Mouse (Mus musculus): ENCODE data around the gene Olfr1348. TPM values are rescaled to one million over a fixed set of nuclear protein-coding genes. Genes with fewer than 3 reads are reported as not detected.
"Not testable (repeated sequence)": the region's sequence is repeated elsewhere in the genome, so short reads cannot be mapped to it uniquely, and the experiment has no call there.

Olfr1348 gene
- not detected in 2 replicates for polyA plus RNA-seq (2014; fragmentation: Nextera tagmentation; extraction: Ambion mirVana)

GRCm38 (mm10) chr7:6508648-6509047, at the start of gene Olfr1348:
Gene Olfr1348, minus strand, starts transcription at chr7:6508748.
- 83% methylated on average over 1 of the region's 1 CpGs for WGBS

GRCm38 (mm10) chr7:6526141-6526540, 17.6 kb upstream of the Olfr1348 start:
- Histone ChIP-seq H3K4me3 (ENCODE audit: low read length) (no peak overlapping the region), H3K27me3 (ENCODE audit: control insufficient read depth, insufficient read depth, low read length) (no peaks in the 10 kb centered on the region), H3K27ac (ENCODE audit: low read depth, low read length) (no peak overlapping the region), H3K9me3 (ENCODE audit: control insufficient read depth, low read length) (peaks cover 5% of the 10 kb centered on the region), H3K9ac (ENCODE audit: low read depth, low read length) (no peak overlapping the region), H3K4me2 (replicated peaks; ENCODE audit: low read depth, low read length) (no peak overlapping the region), H3K36me3 (ENCODE audit: control insufficient read depth, insufficient read depth, low read length) (no peaks in the 10 kb centered on the region), H3K4me1 (ENCODE audit: control insufficient read depth, insufficient read depth, low read length) (no peaks in the 10 kb centered on the region)
- ATAC-seq (ENCODE audit: low FRiP score, low TSS enrichment): no peak
- 69% methylated on average over 5 of the region's 5 CpGs for WGBS

More at GRCm38 (mm10) chr7:6508648-6509047, at the start of gene Olfr1348:
- H3K36me3 ChIP-seq (ENCODE audit: control insufficient read depth, insufficient read depth, low read length): no peaks in the 10 kb centered on the region
- no peaks in the 10 kb centered on the region for H3K4me1 ChIP-seq (ENCODE audit: control insufficient read depth, insufficient read depth, low read length)
- no peak for ATAC-seq (ENCODE audit: low FRiP score, low TSS enrichment)
- H3K4me2 ChIP-seq (replicated peaks; ENCODE audit: low read depth, low read length): no peak within 1 kb of the TSS
- H3K4me3 ChIP-seq (ENCODE audit: low read length): no peak within 1 kb of the TSS
- no peak within 1 kb of the TSS for H3K9ac ChIP-seq (ENCODE audit: low read depth, low read length)
- H3K9me3 ChIP-seq (ENCODE audit: control insufficient read depth, low read length): no peaks in the 10 kb centered on the region
- no peak within 1 kb of the TSS for H3K27ac ChIP-seq (ENCODE audit: low read depth, low read length)
- H3K27me3 ChIP-seq (ENCODE audit: control insufficient read depth, insufficient read depth, low read length): no peaks in the 10 kb centered on the region

DNA sequence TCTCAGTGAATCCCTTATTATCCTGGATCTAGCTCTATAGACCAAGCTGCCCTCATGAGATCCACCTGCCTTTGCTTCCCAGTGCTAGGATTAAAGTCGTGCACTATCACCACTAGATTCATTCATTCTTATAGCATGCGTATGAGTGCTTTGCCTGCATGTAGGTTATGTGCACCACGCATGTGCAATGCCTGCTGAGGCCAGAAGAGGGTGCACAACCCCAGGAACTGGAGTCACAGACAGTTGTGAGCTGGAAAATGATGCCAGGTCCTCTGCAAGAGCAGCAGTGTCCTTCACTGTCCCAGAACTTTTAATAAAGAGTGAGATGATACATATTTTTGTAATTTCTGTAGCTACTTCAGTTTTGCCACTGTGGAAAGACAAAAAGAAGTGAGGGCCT, 16.5 kb upstream of the Olfr1348 start:
- Histone ChIP-seq H3K4me2 (replicated peaks; ENCODE audit: low read depth, low read length) (no peak overlapping the region), H3K9ac (ENCODE audit: low read depth, low read length) (no peak overlapping the region), H3K9me3 (ENCODE audit: control insufficient read depth, low read length) (peaks cover 5% of the 10 kb centered on the region), H3K27me3 (ENCODE audit: control insufficient read depth, insufficient read depth, low read length) (no peaks in the 10 kb centered on the region), H3K36me3 (ENCODE audit: control insufficient read depth, insufficient read depth, low read length) (no peaks in the 10 kb centered on the region), H3K27ac (ENCODE audit: low read depth, low read length) (no peak overlapping the region), H3K4me3 (ENCODE audit: low read length) (no peak overlapping the region), H3K4me1 (ENCODE audit: control insufficient read depth, insufficient read depth, low read length) (no peaks in the 10 kb centered on the region)
- no peak for ATAC-seq (ENCODE audit: low FRiP score, low TSS enrichment)
- 71% methylated on average over 3 of the region's 3 CpGs for WGBS

DNA sequence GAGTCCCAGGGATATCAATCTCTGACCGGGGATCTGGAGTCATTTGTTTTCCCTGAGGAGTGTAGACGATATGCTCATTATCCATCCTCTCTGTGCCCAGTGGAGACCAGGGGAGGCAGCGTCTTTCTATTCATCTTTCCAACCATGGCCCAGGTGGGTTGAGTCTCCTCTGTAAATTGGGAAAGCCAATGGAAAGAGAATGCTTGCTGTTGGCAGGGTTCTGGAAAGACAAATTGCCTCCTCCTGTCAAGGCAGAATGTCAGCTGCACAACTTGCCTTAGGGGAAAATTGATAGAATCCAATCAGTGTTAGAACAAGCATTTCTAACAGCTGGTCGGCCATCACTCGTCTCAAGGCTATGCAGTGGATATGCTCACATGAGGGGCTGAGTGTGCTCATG, 14.3 kb upstream of the Olfr1348 start, which contains the start of gene Olfr1349:
Gene Olfr1349, minus strand, starts transcription at position 101 of the 400 bp plus-strand sequence.
- Histone ChIP-seq H3K27me3 (ENCODE audit: control insufficient read depth, insufficient read depth, low read length) (no peaks in the 10 kb centered on the region), H3K4me1 (ENCODE audit: control insufficient read depth, insufficient read depth, low read length) (no peaks in the 10 kb centered on the region), H3K27ac (ENCODE audit: low read depth, low read length) (no peak within 1 kb of the TSS), H3K9me3 (ENCODE audit: control insufficient read depth, low read length) (peaks cover 5% of the 10 kb centered on the region), H3K36me3 (ENCODE audit: control insufficient read depth, insufficient read depth, low read length) (no peaks in the 10 kb centered on the region), H3K9ac (ENCODE audit: low read depth, low read length) (no peak within 1 kb of the TSS), H3K4me3 (ENCODE audit: low read length) (no peak within 1 kb of the TSS), H3K4me2 (replicated peaks; ENCODE audit: low read depth, low read length) (no peak within 1 kb of the TSS)
- no peak for ATAC-seq (ENCODE audit: low FRiP score, low TSS enrichment)
- 82% methylated on average over 5 of the region's 5 CpGs for WGBS

- peaks cover 5% of the 10 kb centered on the region for H3K9me3 ChIP-seq (ENCODE audit: control insufficient read depth, low read length)
- ATAC-seq (ENCODE audit: low FRiP score, low TSS enrichment): no peak
- no peak overlapping the region for H3K4me2 ChIP-seq (replicated peaks; ENCODE audit: low read depth, low read length)
- no peaks in the 10 kb centered on the region for H3K27me3 ChIP-seq (ENCODE audit: control insufficient read depth, insufficient read depth, low read length)
- H3K4me1 ChIP-seq (ENCODE audit: control insufficient read depth, insufficient read depth, low read length): no peaks in the 10 kb centered on the region
- no peak overlapping the region for H3K27ac ChIP-seq (ENCODE audit: low read depth, low read length)
- H3K4me3 ChIP-seq (ENCODE audit: low read length): no peak overlapping the region
- no peaks in the 10 kb centered on the region for H3K36me3 ChIP-seq (ENCODE audit: control insufficient read depth, insufficient read depth, low read length)
- no peak overlapping the region for H3K9ac ChIP-seq (ENCODE audit: low read depth, low read length)
- 37% methylated on average over 1 of the region's 1 CpGs for WGBS
Observed at GRCm38 (mm10) chr7:6521666-6522065, 13.1 kb upstream of the Olfr1348 start.

- H3K36me3 ChIP-seq (ENCODE audit: control insufficient read depth, insufficient read depth, low read length): no peaks in the 10 kb centered on the region
- H3K4me1 ChIP-seq (ENCODE audit: control insufficient read depth, insufficient read depth, low read length): no peaks in the 10 kb centered on the region
- no peak within 1 kb of the TSS for H3K4me3 ChIP-seq (ENCODE audit: low read length)
- 69% methylated on average over 1 of the region's 1 CpGs for WGBS
- H3K27me3 ChIP-seq (ENCODE audit: control insufficient read depth, insufficient read depth, low read length): no peaks in the 10 kb centered on the region
- H3K4me2 ChIP-seq (replicated peaks; ENCODE audit: low read depth, low read length): no peak within 1 kb of the TSS
- H3K9me3 ChIP-seq (ENCODE audit: control insufficient read depth, low read length): peaks cover 5% of the 10 kb centered on the region; the same call in 1 of the 2 replicates
- ATAC-seq (ENCODE audit: low FRiP score, low TSS enrichment): no peak
- no peak within 1 kb of the TSS for H3K9ac ChIP-seq (ENCODE audit: low read depth, low read length)
- no peak within 1 kb of the TSS for H3K27ac ChIP-seq (ENCODE audit: low read depth, low read length)
Observed at GRCm38 (mm10) chr7:6499655-6500054, 8.9 kb downstream of the Olfr1348 start, which contains the start of gene Olfr1347. Gene Olfr1347, minus strand, starts transcription at chr7:6499755.

DNA sequence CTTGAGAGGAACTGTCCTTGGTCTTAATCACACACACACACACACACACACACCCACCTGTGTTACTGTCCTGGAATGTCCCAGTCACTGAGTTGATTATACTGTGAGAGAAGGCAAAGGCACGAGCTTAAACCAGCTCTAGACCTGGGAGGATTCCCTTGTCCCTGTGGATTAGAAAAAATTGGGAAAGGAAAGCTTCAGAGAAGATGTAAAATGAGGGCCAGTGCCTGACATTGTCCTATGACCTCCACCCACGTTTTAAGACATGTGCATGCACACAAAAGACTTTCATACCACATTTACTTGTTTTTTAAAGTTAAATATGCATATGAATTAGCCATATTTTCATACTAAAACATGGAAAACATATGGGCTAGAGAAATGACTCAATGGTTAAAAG, 21.7 kb downstream of the Olfr1348 start, which contains the start of gene Olfr5:
Gene Olfr5, minus strand, starts transcription at position 101 of the 400 bp plus-strand sequence.
- Histone ChIP-seq H3K4me1 (ENCODE audit: control insufficient read depth, insufficient read depth, low read length) (no peaks in the 10 kb centered on the region), H3K4me3 (ENCODE audit: low read length) (no peak within 1 kb of the TSS), H3K9ac (ENCODE audit: low read depth, low read length) (no peak within 1 kb of the TSS), H3K4me2 (replicated peaks; ENCODE audit: low read depth, low read length) (no peak within 1 kb of the TSS), H3K27me3 (ENCODE audit: control insufficient read depth, insufficient read depth, low read length) (no peaks in the 10 kb centered on the region), H3K9me3 (ENCODE audit: control insufficient read depth, low read length) (0 out of 2 replicates have a peak, but pooled peaks cover 2% of the 10 kb centered on the region), H3K36me3 (ENCODE audit: control insufficient read depth, insufficient read depth, low read length) (no peaks in the 10 kb centered on the region), H3K27ac (ENCODE audit: low read depth, low read length) (no peak within 1 kb of the TSS)
- no peak for ATAC-seq (ENCODE audit: low FRiP score, low TSS enrichment)
- WGBS: 38% methylated on average over 2 of the region's 2 CpGs

- WGBS: 92% methylated on average over 2 of the region's 2 CpGs
- H3K4me2 ChIP-seq (replicated peaks; ENCODE audit: low read depth, low read length); ATAC-seq (ENCODE audit: low FRiP score, low TSS enrichment); H3K27ac ChIP-seq (ENCODE audit: low read depth, low read length); H3K9ac ChIP-seq (ENCODE audit: low read depth, low read length); H3K27me3 ChIP-seq (ENCODE audit: control insufficient read depth, insufficient read depth, low read length); H3K4me3 ChIP-seq (ENCODE audit: low read length); H3K4me1 ChIP-seq (ENCODE audit: control insufficient read depth, insufficient read depth, low read length); H3K36me3 ChIP-seq (ENCODE audit: control insufficient read depth, insufficient read depth, low read length); H3K9me3 ChIP-seq (ENCODE audit: control insufficient read depth, low read length): not testable (repeated sequence)
Observed at GRCm38 (mm10) chr7:6477633-6478032, 30.9 kb downstream of the Olfr1348 start.

DNA sequence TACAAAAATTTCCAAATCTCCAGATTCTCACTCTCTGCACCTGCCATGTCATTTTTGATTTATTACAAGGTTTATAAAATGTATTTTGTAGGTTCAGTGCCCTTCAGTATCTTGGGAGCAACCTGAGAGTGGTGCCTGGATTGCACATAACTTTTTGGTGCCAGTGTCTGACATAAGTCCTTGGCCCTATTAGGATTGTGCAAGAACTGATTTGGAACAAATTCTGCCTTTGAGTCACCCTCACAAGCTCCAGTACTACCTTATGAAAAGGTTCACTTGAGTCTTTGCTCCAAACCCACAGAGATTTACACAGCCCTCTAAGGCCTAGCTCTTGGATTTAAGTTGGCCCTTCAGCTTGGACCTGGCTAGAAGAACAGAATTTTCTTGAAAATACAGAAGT, 41.6 kb downstream of the Olfr1348 start, which contains the start of gene Olfr1346:
Gene Olfr1346, plus strand, starts transcription at position 151 of the 400 bp plus-strand sequence.
- H3K4me1 ChIP-seq (ENCODE audit: control insufficient read depth, insufficient read depth, low read length): no peaks in the 10 kb centered on the region
- no peaks in the 10 kb centered on the region for H3K36me3 ChIP-seq (ENCODE audit: control insufficient read depth, insufficient read depth, low read length)
- no peak within 1 kb of the TSS for H3K4me3 ChIP-seq (ENCODE audit: low read length)
- H3K9ac ChIP-seq (ENCODE audit: low read depth, low read length): no peak within 1 kb of the TSS
- H3K27me3 ChIP-seq (ENCODE audit: control insufficient read depth, insufficient read depth, low read length): no peaks in the 10 kb centered on the region
- ATAC-seq (ENCODE audit: low FRiP score, low TSS enrichment): no peak
- no peak within 1 kb of the TSS for H3K4me2 ChIP-seq (replicated peaks; ENCODE audit: low read depth, low read length)
- H3K9me3 ChIP-seq (ENCODE audit: control insufficient read depth, low read length): no peaks in the 10 kb centered on the region
- no peak within 1 kb of the TSS for H3K27ac ChIP-seq (ENCODE audit: low read depth, low read length)
